Mouse (Mus musculus) thymus, adult 2 months (tissue): ENCODE measurements around the gene Dpf3. TPM values are rescaled to one million over a fixed set of nuclear protein-coding genes. Genes with fewer than 3 reads are reported as not detected.

Experiments
- DNase-seq: peaks from one replicate; pipeline ENCODE4 v3.0.0; 2021
- H3K27ac ChIP-seq: fragments of 200-500 bp; 2 replicates; pipeline ENCODE4 v1.5.1; 2012; ENCODE audit warnings: low read length, control low read depth; ENCODE audit not compliant: control insufficient read depth, insufficient read depth
- H3K27me3 ChIP-seq: fragments of 200-500 bp; 2 replicates; pipeline ENCODE4 v1.6.1; 2012; ENCODE audit warnings: mild to moderate bottlenecking, low read length, moderate library complexity, mixed read lengths; ENCODE audit not compliant: control insufficient read depth, insufficient read depth
- H3K36me3 ChIP-seq: fragments of 200-500 bp; 2 replicates; pipeline ENCODE4 v1.6.1; 2012; ENCODE audit warnings: mild to moderate bottlenecking, low read length, moderate library complexity; ENCODE audit not compliant: control insufficient read depth, insufficient read depth
- H3K4me1 ChIP-seq: fragments of 200-500 bp; replicated peaks from 2 replicates; pipeline ENCODE4 v1.6.1; 2012; ENCODE audit warnings: low read length; ENCODE audit not compliant: control insufficient read depth, insufficient read depth
- H3K4me3 ChIP-seq: fragments of 200-500 bp; 2 replicates; pipeline ENCODE4 v1.5.1; 2012; ENCODE audit warnings: mild to moderate bottlenecking, low read length, control low read depth, moderate library complexity; ENCODE audit not compliant: control insufficient read depth, insufficient read depth
- CTCF ChIP-seq: fragments of 200-500 bp; IDR thresholded peaks from 2 replicates; pipeline ENCODE4 v1.5.1; 2012; ENCODE audit warnings: mild to moderate bottlenecking, control low read depth, low read length, moderate library complexity, borderline replicate concordance; ENCODE audit not compliant: control insufficient read depth, poor library complexity, insufficient read depth; ENCODE audit errors: extremely low read depth
- POLR2A ChIP-seq: fragments of 200-500 bp; IDR thresholded peaks from 2 replicates; pipeline ENCODE4 v1.6.1; 2012; ENCODE audit warnings: mild to moderate bottlenecking, low read length, control low read depth, moderate library complexity; ENCODE audit not compliant: control insufficient read depth, poor library complexity, insufficient read depth; ENCODE audit errors: extremely low read depth
- WGBS: fragments of 180-500 bp; shearing (Covaris S2); methylation state at CpG from one replicate; pipeline ENCODE4 v1.1.7; 2018; 5-methylcytosine and 5-hydroxymethylcytosine counted together
- polyA plus RNA-seq: library from polyadenylated mRNA; depleted of rRNA; stranded (reverse); fragments of >200 nt; gene quantifications from 2 replicates; pipeline ENCODE4 v1.2.3, GENCODE M21; 2012

Dpf3 gene
- polyA plus RNA-seq, 1 experiment: 0.65 TPM

GRCm38 (mm10) chr12:83427601-83428000 lies 59.9 kb downstream of the Dpf3 start:
- DNase-seq: no peak
- Histone ChIP-seq H3K27me3 (no peaks in the 10 kb centered on the region), H3K4me1 (no peaks in the 10 kb centered on the region), H3K4me3 (no peak overlapping the region), H3K36me3 (no peaks in the 10 kb centered on the region), H3K27ac (no peak overlapping the region)
- WGBS: 81% methylated on average over 4 of the region's 4 CpGs
- TF ChIP-seq CTCF (no peak), POLR2A (no peak)

GRCm38 (mm10) chr12:83426326-83426725 lies 61.2 kb downstream of the Dpf3 start:
- H3K4me1 ChIP-seq: no peaks in the 10 kb centered on the region
- H3K36me3 ChIP-seq: no peaks in the 10 kb centered on the region
- H3K27me3 ChIP-seq: no peaks in the 10 kb centered on the region
- TF ChIP-seq POLR2A: no peak
- TF ChIP-seq CTCF: no peak
- no peak for DNase-seq
- 89% methylated on average over 5 of the region's 5 CpGs for WGBS
- H3K4me3 ChIP-seq: no peak overlapping the region
- no peak overlapping the region for H3K27ac ChIP-seq

DNA sequence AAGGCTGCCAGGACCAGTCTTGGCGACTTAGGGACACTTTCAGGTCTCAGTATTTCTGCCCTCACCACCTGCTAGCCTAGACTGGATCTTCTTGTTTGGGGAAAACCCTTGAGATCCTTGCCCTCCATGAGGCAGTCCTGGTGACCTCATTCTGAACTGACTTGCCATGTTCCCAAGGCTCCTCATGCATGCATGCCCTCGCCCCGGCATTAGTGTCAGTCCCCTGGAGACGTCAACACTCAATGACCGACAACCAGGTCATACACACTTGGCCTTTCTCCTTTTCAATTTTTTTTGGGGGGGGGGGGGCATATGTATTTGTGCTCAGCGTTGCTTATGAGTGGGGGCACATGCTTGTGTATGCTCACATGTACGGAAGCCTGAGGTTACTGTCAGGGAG lies 61.8 kb downstream of the Dpf3 start:
- 97% methylated on average over 7 of the region's 7 CpGs for WGBS
- no peak for DNase-seq
- H3K27me3 ChIP-seq: no peaks in the 10 kb centered on the region
- TF ChIP-seq CTCF (no peak), POLR2A (no peak)
- no peaks in the 10 kb centered on the region for H3K4me1 ChIP-seq
- no peaks in the 10 kb centered on the region for H3K36me3 ChIP-seq
- H3K27ac ChIP-seq: no peak overlapping the region
- no peak overlapping the region for H3K4me3 ChIP-seq

GRCm38 (mm10) chr12:83424720-83425444 lies 62.6 kb downstream of the Dpf3 start:
- H3K4me3 ChIP-seq: no peak overlapping the region
- DNase-seq: no peak
- H3K27me3 ChIP-seq: no peaks in the 10 kb centered on the region
- no peaks in the 10 kb centered on the region for H3K36me3 ChIP-seq
- no peak for TF ChIP-seq CTCF
- TF ChIP-seq POLR2A: no peak
- 85% methylated on average over 11 of the region's 11 CpGs for WGBS
- H3K27ac ChIP-seq: no peak overlapping the region
- H3K4me1 ChIP-seq: no peaks in the 10 kb centered on the region

GRCm38 (mm10) chr12:83424086-83424719 lies 63.3 kb downstream of the Dpf3 start:
- H3K4me3 ChIP-seq: no peak overlapping the region

GRCm38 (mm10) chr12:83420346-83420745 lies 67.2 kb downstream of the Dpf3 start:
- TF ChIP-seq CTCF: no peak
- TF ChIP-seq POLR2A: no peak
- no peaks in the 10 kb centered on the region for H3K27me3 ChIP-seq
- no peak overlapping the region for H3K4me3 ChIP-seq
- H3K36me3 ChIP-seq: no peaks in the 10 kb centered on the region
- H3K27ac ChIP-seq: no peak overlapping the region
- DNase-seq: no peak
- no peaks in the 10 kb centered on the region for H3K4me1 ChIP-seq
- WGBS: 91% methylated on average over 5 of the region's 5 CpGs

More at GRCm38 (mm10) chr12:83424086-83424719, 63.3 kb downstream of the Dpf3 start:
- no peak for DNase-seq
- TF ChIP-seq CTCF (no peak), POLR2A (no peak)
- Histone ChIP-seq H3K36me3 (no peaks in the 10 kb centered on the region), H3K27ac (no peak overlapping the region), H3K27me3 (no peaks in the 10 kb centered on the region), H3K4me1 (no peaks in the 10 kb centered on the region)
- WGBS: 75% methylated on average over 12 of the region's 12 CpGs

- Histone ChIP-seq H3K27me3 (no peaks in the 10 kb centered on the region), H3K36me3 (no peaks in the 10 kb centered on the region), H3K27ac (no peak overlapping the region), H3K4me3 (no peak overlapping the region), H3K4me1 (no peaks in the 10 kb centered on the region)
- DNase-seq: no peak
- 95% methylated on average over 4 of the region's 4 CpGs for WGBS
- no peak for TF ChIP-seq CTCF
- no peak for TF ChIP-seq POLR2A
Measured at GRCm38 (mm10) chr12:83415207-83415606, 72.3 kb downstream of the Dpf3 start.
